Mouse (Mus musculus) E14TG2a.4 (cell line): ENCODE measurements around the gene Slc22a3.

ENCODE experiments used
- CTCF ChIP-seq: conservative IDR thresholded peaks from 2 replicates; pipeline ENCODE4 v1.5.1; 2014; ENCODE audit warnings: low read length
- NANOG ChIP-seq: IDR thresholded peaks from 2 replicates; pipeline ENCODE4 v1.6.1; 2014; ENCODE audit warnings: borderline replicate concordance, low read length, mixed read lengths
- POU5F1 ChIP-seq: IDR thresholded peaks from 2 replicates; pipeline ENCODE4 v1.6.1; 2014; ENCODE audit warnings: low read length, borderline replicate concordance

GRCm38 (mm10) chr17:12513107-12513923 lies 5.8 kb upstream of the Slc22a3 start:
- TF ChIP-seq CTCF = no peak
- no peak for TF ChIP-seq POU5F1
- TF ChIP-seq NANOG = no peak
